In genomic region chr2:112765046-112765445, GRCm38 (mm10) we compare ENCODE assay signal across 8 mouse cellular contexts.
DNase-seq lines count a peak whose midpoint lies in the region; ATAC-seq and TF ChIP-seq lines count a peak whose summit lies in the region.

No protein-coding gene starts in this region.

- ATAC-seq in midbrain, postnatal 0 days (ENCODE audit: low FRiP score) = no peak
- no peak for ATAC-seq in midbrain, embryonic 15.5 days (replicated peaks)
- ATAC-seq in neural tube, embryonic 11.5 days (ENCODE audit: insufficient read depth, low FRiP score, low TSS enrichment) = no peak
- no peak for ATAC-seq in forebrain, embryonic 16.5 days

- no peak overlapping the region for H3K27ac ChIP-seq in midbrain, postnatal 0 days (ENCODE audit: low read depth, low read length)
- no peak overlapping the region for H3K27ac ChIP-seq in midbrain, embryonic 15.5 days
- H3K27ac ChIP-seq in neural tube, embryonic 11.5 days (ENCODE audit: low read depth, low read length) = no peak overlapping the region
- H3K27ac ChIP-seq in forebrain, embryonic 16.5 days (ENCODE audit: low read length) = no peak overlapping the region

- no peaks in the 10 kb centered on the region for H3K4me1 ChIP-seq in midbrain, postnatal 0 days (ENCODE audit: insufficient read depth, low read length)
- 0 out of 2 replicates have a peak, but pooled peaks cover 4% of the 10 kb centered on the region for H3K4me1 ChIP-seq in midbrain, embryonic 15.5 days
- no peaks in the 10 kb centered on the region for H3K4me1 ChIP-seq in neural tube, embryonic 11.5 days (ENCODE audit: control insufficient read depth, insufficient read depth, low read length)
- peaks cover 9% of the 10 kb centered on the region for H3K4me1 ChIP-seq in forebrain, embryonic 16.5 days (replicated peaks; ENCODE audit: control insufficient read depth, insufficient read depth, low read length)

- H3K4me2 ChIP-seq in midbrain, postnatal 0 days (ENCODE audit: low read depth, low read length, poor library complexity, severe bottlenecking) = no peak overlapping the region
- no peak overlapping the region for H3K4me2 ChIP-seq in midbrain, embryonic 15.5 days
- no peak overlapping the region for H3K4me2 ChIP-seq in neural tube, embryonic 11.5 days (ENCODE audit: low read depth)
- H3K4me2 ChIP-seq in forebrain, embryonic 16.5 days (ENCODE audit: low read length) = no peak overlapping the region

- peaks cover 5% of the 10 kb centered on the region; the same call in 1 of the 2 replicates for H3K36me3 ChIP-seq in midbrain, postnatal 0 days (ENCODE audit: insufficient read depth, low read length)
- H3K36me3 ChIP-seq in midbrain, embryonic 15.5 days (replicated peaks) = no peaks in the 10 kb centered on the region
- H3K36me3 ChIP-seq in neural tube, embryonic 11.5 days (ENCODE audit: control insufficient read depth, insufficient read depth, low read length) = no peaks in the 10 kb centered on the region
- H3K36me3 ChIP-seq in forebrain, embryonic 16.5 days (ENCODE audit: control insufficient read depth, insufficient read depth) = no peaks in the 10 kb centered on the region

- no peaks in the 10 kb centered on the region for H3K9me3 ChIP-seq in midbrain, postnatal 0 days (ENCODE audit: low read length)
- no peaks in the 10 kb centered on the region for H3K9me3 ChIP-seq in midbrain, embryonic 15.5 days
- no peaks in the 10 kb centered on the region for H3K9me3 ChIP-seq in neural tube, embryonic 11.5 days (ENCODE audit: control insufficient read depth, low read length)
- no peaks in the 10 kb centered on the region for H3K9me3 ChIP-seq in forebrain, embryonic 16.5 days (ENCODE audit: control insufficient read depth, low read length)

- H3K4me3 ChIP-seq in midbrain, postnatal 0 days (ENCODE audit: low read depth, low read length) = no peak overlapping the region
- no peak overlapping the region for H3K4me3 ChIP-seq in midbrain, embryonic 15.5 days
- H3K4me3 ChIP-seq in neural tube, embryonic 11.5 days (ENCODE audit: low read depth, low read length) = no peak overlapping the region
- H3K4me3 ChIP-seq in forebrain, embryonic 16.5 days (replicated peaks; ENCODE audit: low read length) = no peak overlapping the region

- WGBS in midbrain, postnatal 0 days = 48% methylated on average over 5 of the region's 5 CpGs
- 61% methylated on average over 5 of the region's 5 CpGs for WGBS in midbrain, embryonic 15.5 days
- 66% methylated on average over 5 of the region's 5 CpGs for WGBS in neural tube, embryonic 11.5 days
- 58% methylated on average over 5 of the region's 5 CpGs for WGBS in forebrain, embryonic 16.5 days

- H3K9ac ChIP-seq in midbrain, postnatal 0 days (replicated peaks; ENCODE audit: low read length, poor library complexity, severe bottlenecking) = no peak overlapping the region
- H3K9ac ChIP-seq in midbrain, embryonic 15.5 days = no peak overlapping the region
- H3K9ac ChIP-seq in neural tube, embryonic 11.5 days (ENCODE audit: low read length) = no peak overlapping the region
- no peak overlapping the region for H3K9ac ChIP-seq in forebrain, embryonic 16.5 days (replicated peaks; ENCODE audit: low read depth, low read length)

- peak; percentile 56 for TF ChIP-seq CTCF in midbrain, postnatal 0 days (IDR thresholded peaks at IDR 0.05)

- no peaks in the 10 kb centered on the region for H3K27me3 ChIP-seq in midbrain, postnatal 0 days (ENCODE audit: insufficient read depth, low read length)
- no peaks in the 10 kb centered on the region for H3K27me3 ChIP-seq in midbrain, embryonic 15.5 days (replicated peaks)
- H3K27me3 ChIP-seq in neural tube, embryonic 11.5 days (ENCODE audit: control insufficient read depth, insufficient read depth, low read length) = no peaks in the 10 kb centered on the region
- H3K27me3 ChIP-seq in forebrain, embryonic 16.5 days (replicated peaks; ENCODE audit: control insufficient read depth, insufficient read depth, low read length) = no peaks in the 10 kb centered on the region

- peak; percentile 15 for DNase-seq in gastrocnemius, adult 18-20 months (ENCODE audit: low spot score)
- no peak for DNase-seq in gastrocnemius, adult 8-10 months (ENCODE audit: low spot score in 2 of 2)
- DNase-seq in midbrain, postnatal 0 days (ENCODE audit: low spot score) = no peak
- peak; percentile 21 to 31 for DNase-seq in adrenal gland, adult 18-20 months (ENCODE audit: low spot score in 2 of 2)
- DNase-seq in kidney, adult 9 months = peak; percentile 42
- peak; percentile 38 for DNase-seq in neural tube, embryonic 11.5 days (ENCODE audit: low spot score)

Comparison
In these comparisons a context has a peak if more than half of its experiments do, and no peak if none do; other contexts are left out.
1. DNase-seq: peak in gastrocnemius, adult 18-20 months (single experiment), adrenal gland, adult 18-20 months (2 of 2), kidney, adult 9 months (single experiment) and neural tube, embryonic 11.5 days (single experiment); none in gastrocnemius, adult 8-10 months (0 of 2) and midbrain, postnatal 0 days (single experiment).